Mouse (Mus musculus) left cerebral cortex, postnatal 4 days (tissue): ENCODE results near the gene Apobr. TPM values are rescaled to one million over a fixed set of nuclear protein-coding genes. Genes with fewer than 3 reads are reported as not detected.

Source experiments
- DNase-seq: peaks from one replicate; pipeline ENCODE4 v3.0.0-alpha.2; 2022
- intact Hi-C: fragments of 180-260 bp; cut with DNase I; formaldehyde crosslinking; loops from one replicate; pipeline ENCODE4 v1.15.1; 2025
- microRNA-seq: library from miRNA; unstranded; fragments of <30 nt; microRNA quantifications from one replicate; pipeline ENCODE4 v1.2.0, GENCODE M21; 2022
- total RNA-seq, 2 experiments: library from RNA; stranded (reverse); gene quantifications; 2 replicates each; pipeline ENCODE4 v1.2.3; 2021

Apobr gene
- total RNA-seq, 2 experiments from 2014 or later = 0.30 to 0.58 TPM

DNA sequence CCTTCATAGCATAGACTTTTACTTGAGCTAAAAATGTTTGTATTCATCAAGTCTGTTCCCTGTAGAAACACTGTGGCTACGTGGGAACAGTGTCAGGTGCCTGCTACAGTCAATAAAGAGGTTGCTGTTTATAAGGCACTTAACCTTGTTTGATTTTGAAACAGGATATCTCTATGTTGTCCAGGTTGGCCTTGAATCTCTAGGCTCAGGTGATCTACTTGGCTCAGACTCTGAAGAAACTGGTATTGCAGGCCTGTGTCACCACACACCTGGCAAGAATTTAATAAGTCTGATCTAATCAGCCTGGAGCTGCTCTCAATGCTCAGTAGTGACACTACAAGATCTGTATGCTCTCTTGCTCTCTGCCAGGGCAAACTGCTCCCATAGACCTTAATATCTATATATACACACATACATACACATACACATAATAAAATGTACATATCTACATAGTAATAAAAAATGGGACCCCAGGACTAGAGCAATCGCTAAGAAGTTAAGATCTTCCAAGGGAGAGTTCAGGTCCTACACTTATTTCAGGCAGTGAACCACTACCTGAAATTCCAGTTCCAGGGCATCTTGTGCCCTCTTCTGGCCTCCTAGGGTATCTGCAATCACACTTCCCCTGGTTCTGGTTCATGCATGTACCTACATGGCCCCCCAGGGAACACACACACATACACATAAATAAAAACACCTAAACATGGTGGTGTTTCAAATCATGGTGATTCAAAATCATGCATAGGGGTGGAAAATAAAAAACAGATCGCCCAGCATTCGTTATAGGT is 52.2 kb downstream of the Apobr start:
- intact Hi-C loops = loop anchor here (5.0 kb wide), 1 partner anchor 45 kb away; the partner anchor contains the start of gene Il27
- peak; percentile 6 for DNase-seq

Small RNA genes lying within 50 kb of the gene (microRNA-seq; reads per million reads assigned to microRNA genes)
- 19.3 reads per million, percentile 34 among the genes with 10 or more reads in this experiment for gene Mir7059

Other genes with a start within 250 kb of the Apobr start
- 1 to 10 TPM; 1.5 to 2.1 TPM for gene Lat, start 215.4 kb upstream of the Apobr start, total RNA-seq
- gene Spns1, start 207.5 kb upstream of the Apobr start, total RNA-seq = 10 to 100 TPM; 82.4 to 83.9 TPM
- 10 to 100 TPM in 1 of 2 experiments, 1 to 10 TPM in 1; 8.4 to 10.4 TPM for gene Nfatc2ip, start 188.2 kb upstream of the Apobr start, total RNA-seq
- gene Cd19, start 170.1 kb upstream of the Apobr start, total RNA-seq = under 1 TPM; 0.16 to 0.32 TPM
- 10 to 100 TPM; 18.6 to 19.9 TPM for gene Rabep2, start 156.2 kb upstream of the Apobr start, total RNA-seq
- under 1 TPM in 1 of 2 experiments, not detected in 1; 0.12 TPM for gene Atp2a1, start 121.8 kb upstream of the Apobr start, total RNA-seq
- gene Sh2b1, start 109.5 kb upstream of the Apobr start, total RNA-seq = 10 to 100 TPM; 72.5 to 77.7 TPM
- 10 to 100 TPM; 80.9 to 96.5 TPM for gene Tufm, start 97.6 kb upstream of the Apobr start, total RNA-seq
- 100 to 1,000 TPM; 164 to 165 TPM for gene Atxn2l, start 81.5 kb upstream of the Apobr start, total RNA-seq
- gene Eif3c, start 18.5 kb upstream of the Apobr start, total RNA-seq = 100 to 1,000 TPM; 212 to 226 TPM
- 10 to 100 TPM; 26.5 to 32.0 TPM for gene Cln3, start 875 bp downstream of the Apobr start, total RNA-seq
- gene Il27, start 10.0 kb downstream of the Apobr start, total RNA-seq = not detected
- gene Nupr1, start 45.9 kb downstream of the Apobr start, total RNA-seq = 1 to 10 TPM; 6.6 to 7.0 TPM
- 10 to 100 TPM; 49.9 to 53.0 TPM for gene Sgf29, start 64.4 kb downstream of the Apobr start, total RNA-seq
- gene Sult1a1, start 91.5 kb downstream of the Apobr start, total RNA-seq = 1 to 10 TPM; 2.9 to 3.1 TPM
- 100 to 1,000 TPM; 107 to 115 TPM for gene Bola2, start 110.5 kb downstream of the Apobr start, total RNA-seq
- gene Slx1b, start 110.8 kb downstream of the Apobr start, total RNA-seq = 10 to 100 TPM; 25.4 to 26.5 TPM
- 100 to 1,000 TPM; 137 to 143 TPM for gene Coro1a, start 122.8 kb downstream of the Apobr start, total RNA-seq
- 100 to 1,000 TPM; 196 to 202 TPM for gene Mapk3, start 174.7 kb downstream of the Apobr start, total RNA-seq
- 1 to 10 TPM; 5.2 to 5.5 TPM for gene Gdpd3, start 181.4 kb downstream of the Apobr start, total RNA-seq
- 100 to 1,000 TPM; 110 to 113 TPM for gene Ypel3, start 192.0 kb downstream of the Apobr start, total RNA-seq
- gene Tbx6, start 196.5 kb downstream of the Apobr start, total RNA-seq = under 1 TPM; 0.40 to 0.58 TPM
- 10 to 100 TPM; 71.1 to 79.7 TPM for gene Ppp4c, start 207.6 kb downstream of the Apobr start, total RNA-seq
- 100 to 1,000 TPM; 165 to 167 TPM for gene Fam57b, start 212.7 kb downstream of the Apobr start, total RNA-seq
- gene 4930451I11Rik, start 246.7 kb downstream of the Apobr start, total RNA-seq = not detected